ENCODE assay signal across 18 mouse cellular contexts in the genomic region with DNA sequence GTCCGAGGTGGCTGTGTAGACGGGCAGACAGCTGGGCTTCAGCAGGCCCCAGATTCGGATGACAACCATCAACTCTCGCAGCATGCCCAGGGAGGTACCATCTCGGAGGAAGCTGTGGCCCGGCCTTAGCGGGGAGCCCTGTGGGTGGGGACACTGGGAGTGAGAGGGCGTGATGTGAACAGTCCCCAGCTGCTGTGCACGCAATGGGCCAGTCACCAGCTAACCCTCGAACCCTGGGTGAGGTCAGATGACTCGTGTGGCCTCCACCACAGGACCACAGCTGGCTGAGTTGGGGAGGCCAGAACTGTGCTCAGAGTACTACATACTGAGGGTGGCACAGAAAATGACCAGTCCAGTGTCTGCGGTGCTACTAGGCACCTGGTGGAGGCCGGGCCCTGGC. TPM values are rescaled to one million over a fixed set of nuclear protein-coding genes. Genes with fewer than 3 reads are reported as not detected.
DNase-seq lines count a peak whose midpoint lies in the region; ATAC-seq and TF ChIP-seq lines count a peak whose summit lies in the region.
"Had no signal": no experiment of that assay in that cellular context is flagged by ENCODE, and none has a peak within 500 bp of the region (broad histone marks: within the 10 kb centered on the region; RNA-seq: fewer than 3 reads in every experiment).

No protein-coding gene starts in this region.

- no peak for TF ChIP-seq CTCF in liver, embryonic 14.5 days (IDR thresholded peaks at IDR 0.05; ENCODE audit: low read depth)

- H3K27ac ChIP-seq in liver, embryonic 12.5 days = peak overlapping the region; percentile 3; the same call in 1 of the 2 replicates
- H3K27ac ChIP-seq in liver, embryonic 14.5 days = no peak overlapping the region
- H3K27ac ChIP-seq: layer of hippocampus, adult 2 months; macrophage; midbrain, embryonic 13.5 days had no signal

- DNase-seq in liver = no peak
- no peak for DNase-seq in liver, embryonic 14.5 days (ENCODE audit: low read depth in 3 of 3, low spot score in 3 of 3)
- peak; percentile 75 for DNase-seq in lung, postnatal 10 days
- DNase-seq in thymus, postnatal 10 days (ENCODE audit: low spot score in 2 of 2) = no peak
- DNase-seq in frontal cortex, postnatal 10 days (ENCODE audit: low spot score in 2 of 2) = no peak
- DNase-seq: cerebellum, adult 11 months; thymus, postnatal 4 days had no signal

- H3K4me1 ChIP-seq in liver, embryonic 12.5 days = peaks cover 10% of the 10 kb centered on the region
- H3K4me1 ChIP-seq in liver, embryonic 14.5 days (replicated peaks; ENCODE audit: control insufficient read depth in 2 of 2, insufficient read depth in 2 of 2, low read length in 1 of 2) = no peaks in the 10 kb centered on the region

- H3K4me2 ChIP-seq in liver, embryonic 12.5 days = no peak overlapping the region
- no peak overlapping the region for H3K4me2 ChIP-seq in liver, embryonic 14.5 days (ENCODE audit: low read depth)
- H3K4me2 ChIP-seq: midbrain, embryonic 13.5 days had no signal

- WGBS in liver, embryonic 12.5 days (ENCODE audit: insufficient replicate concordance) = 78% methylated on average over 13 of the region's 13 CpGs
- WGBS in liver, embryonic 14.5 days (ENCODE audit: insufficient replicate concordance) = 79% methylated on average over 13 of the region's 13 CpGs

- H3K9me3 ChIP-seq in liver, embryonic 12.5 days (replicated peaks) = no peaks in the 10 kb centered on the region
- no peaks in the 10 kb centered on the region for H3K9me3 ChIP-seq in liver, embryonic 14.5 days (ENCODE audit: control insufficient read depth, low read length)
- H3K9me3 ChIP-seq: midbrain, embryonic 13.5 days had no signal

- no peaks in the 10 kb centered on the region for H3K27me3 ChIP-seq in liver, embryonic 12.5 days (replicated peaks)
- no peaks in the 10 kb centered on the region for H3K27me3 ChIP-seq in liver, embryonic 14.5 days (ENCODE audit: control insufficient read depth, insufficient read depth, low read length)

- ATAC-seq in liver, embryonic 12.5 days = no peak
- peak; percentile 7; the same call in 1 of the 2 replicates for ATAC-seq in liver, embryonic 14.5 days (ENCODE audit: insufficient read depth)
- no peak for ATAC-seq in frontal cortex, adult (ENCODE audit: low TSS enrichment)
- ATAC-seq: forebrain, embryonic 16.5 days; inflammation-experienced regulatory T-cells, adult 6 months; midbrain, embryonic 13.5 days had no signal

- peaks cover 61% of the 10 kb centered on the region for H3K36me3 ChIP-seq in liver, embryonic 12.5 days
- H3K36me3 ChIP-seq in liver, embryonic 14.5 days (replicated peaks; ENCODE audit: control insufficient read depth, insufficient read depth, low read depth) = no peaks in the 10 kb centered on the region

- H3K9ac ChIP-seq in liver, embryonic 12.5 days = no peak overlapping the region
- H3K9ac ChIP-seq in liver, embryonic 14.5 days (replicated peaks) = no peak overlapping the region
- H3K9ac ChIP-seq: midbrain, embryonic 13.5 days had no signal

- TF ChIP-seq EP300 in liver, embryonic 14.5 days (IDR thresholded peaks at IDR 0.05; ENCODE audit: low read depth) = no peak

- no peak overlapping the region for H3K4me3 ChIP-seq in liver, embryonic 12.5 days
- H3K4me3 ChIP-seq in liver, embryonic 14.5 days (ENCODE audit: insufficient read depth in 1 of 2, low read depth in 2 of 2, low read length in 2 of 2) = no peak overlapping the region
- H3K4me3 ChIP-seq: layer of hippocampus, adult 2 months; midbrain, embryonic 13.5 days had no signal

RNA-seq across cellular contexts. Expression of a gene that starts 6.2 kb away (rescaled TPM):
- polyA plus RNA-seq in liver, embryonic 12.5 days (2016; fragmentation: Nextera tagmentation; extraction: Ambion mirVana) = not detected in 2 replicates
- 0.14 and 0.29 TPM in 2 replicates for polyA plus RNA-seq in liver, embryonic 14.5 days (2012; rRNA removed)
- not detected in 2 replicates for polyA plus RNA-seq in liver, embryonic 14.5 days (2014; fragmentation: Nextera tagmentation; extraction: Ambion mirVana)
- polyA plus RNA-seq: forebrain, embryonic 16.5 days; heart, embryonic 16.5 days; hindbrain, embryonic 11.5 days; inflammation-experienced regulatory T-cells, adult 6 months; macrophage; midbrain, embryonic 13.5 days had no signal

RNA-seq across cellular contexts. Expression of a gene that starts 10.8 kb away (rescaled TPM):
- polyA plus RNA-seq in liver, embryonic 12.5 days (2016; fragmentation: Nextera tagmentation; extraction: Ambion mirVana) = 12.1 and 15.4 TPM in 2 replicates
- polyA plus RNA-seq in liver, embryonic 14.5 days (2012; rRNA removed) = 52.2 and 61.9 TPM in 2 replicates
- 116 and 151 TPM in 2 replicates for polyA plus RNA-seq in liver, embryonic 14.5 days (2014; fragmentation: Nextera tagmentation; extraction: Ambion mirVana)
- polyA plus RNA-seq: forebrain, embryonic 16.5 days; hindbrain, embryonic 11.5 days; inflammation-experienced regulatory T-cells, adult 6 months; midbrain, embryonic 13.5 days had no signal

RNA-seq across cellular contexts. Expression of a gene that starts 11.9 kb away (rescaled TPM):
- 26.6 and 27.4 TPM in 2 replicates for polyA plus RNA-seq in liver, embryonic 12.5 days (2016; fragmentation: Nextera tagmentation; extraction: Ambion mirVana)
- 13.3 and 14.3 TPM in 2 replicates for polyA plus RNA-seq in liver, embryonic 14.5 days (2012; rRNA removed)
- polyA plus RNA-seq in liver, embryonic 14.5 days (2014; fragmentation: Nextera tagmentation; extraction: Ambion mirVana) = 10.0 and 12.0 TPM in 2 replicates

RNA-seq across cellular contexts. Expression of a gene that starts 13.8 kb away (rescaled TPM):
- polyA plus RNA-seq in liver, embryonic 12.5 days (2016; fragmentation: Nextera tagmentation; extraction: Ambion mirVana) = 0.98 and 11.0 TPM in 2 replicates
- not detected in 2 replicates for polyA plus RNA-seq in liver, embryonic 14.5 days (2012; rRNA removed)
- polyA plus RNA-seq in liver, embryonic 14.5 days (2014; fragmentation: Nextera tagmentation; extraction: Ambion mirVana) = not detected in 2 replicates
- polyA plus RNA-seq: brain, embryonic 14.5 days; testis, adult 2 months had no signal

RNA-seq across cellular contexts. Expression of a gene that starts 20.0 kb away (rescaled TPM):
- polyA plus RNA-seq in liver, embryonic 12.5 days (2016; fragmentation: Nextera tagmentation; extraction: Ambion mirVana) = 0.35 and 0.43 TPM in 2 replicates
- 0.17 and 0.30 TPM in 2 replicates for polyA plus RNA-seq in liver, embryonic 14.5 days (2012; rRNA removed)
- 0.11 TPM in 1 of 2 replicates, not detected in the other for polyA plus RNA-seq in liver, embryonic 14.5 days (2014; fragmentation: Nextera tagmentation; extraction: Ambion mirVana)
- polyA plus RNA-seq: inflammation-experienced regulatory T-cells, adult 6 months had no signal
